In the genomic region with DNA sequence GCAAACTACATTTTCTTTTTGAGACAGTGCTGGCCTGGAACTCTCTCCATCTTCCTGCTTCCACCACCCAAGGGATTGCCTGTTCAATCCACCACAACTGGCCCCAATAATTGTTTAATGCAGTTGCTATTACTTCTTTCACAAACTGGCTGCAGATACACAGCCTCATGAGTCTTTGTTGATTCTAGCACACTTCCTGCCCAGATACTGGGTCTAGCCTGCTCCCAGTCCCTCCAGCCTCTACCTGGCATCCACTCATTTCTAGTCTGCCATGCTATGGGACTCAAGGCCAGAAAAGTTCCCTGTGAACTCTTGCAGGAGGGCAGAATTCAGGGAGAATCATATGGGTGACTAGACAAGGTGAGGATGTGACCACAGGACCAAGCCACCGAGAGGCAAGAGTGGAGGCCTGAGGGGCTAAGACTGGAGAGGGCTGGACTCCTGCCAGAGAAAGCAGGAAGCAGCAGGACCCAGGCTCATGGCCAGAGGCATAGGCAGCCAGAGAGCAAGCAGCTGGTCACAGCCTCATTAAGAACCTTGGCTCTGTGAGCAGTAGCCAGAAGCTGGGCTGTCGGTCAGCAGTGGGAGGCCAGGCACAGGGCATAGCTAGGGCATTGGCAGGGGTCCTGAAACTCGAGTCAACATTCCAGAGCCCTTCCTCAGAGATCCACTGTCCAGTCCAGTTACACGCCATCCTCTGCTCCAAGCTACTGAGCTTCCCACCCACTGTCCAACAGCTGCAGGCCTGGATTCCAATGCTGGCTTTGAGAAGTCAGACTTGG, we compare ENCODE assay signal across 8 mouse cellular contexts. TPM values are rescaled to one million over a fixed set of nuclear protein-coding genes. Genes with fewer than 3 reads are reported as not detected.
DNase-seq lines count a peak whose midpoint lies in the region; ATAC-seq and TF ChIP-seq lines count a peak whose summit lies in the region.

No protein-coding gene starts in this region.

- DNase-seq in layer of hippocampus, adult 11-12 months (ENCODE audit: low spot score), result peak; percentile 63
- no peak for DNase-seq in layer of hippocampus, postnatal 25 days (ENCODE audit: extremely low spot score in 1 of 2, low spot score in 1 of 2)
- peak; percentile 58 for DNase-seq in brain, adult 2 months (ENCODE audit: low read depth, low spot score)
- peak; percentile 82 to 89 for DNase-seq in heart, adult 2 months
- DNase-seq in kidney, adult 18-20 months, result peak; percentile 51
- DNase-seq in ovary, postnatal 36 days (ENCODE audit: low spot score), result peak; percentile 58
- DNase-seq in thymus, adult 18-20 months, result no peak

- no peak overlapping the region for H3K4me3 ChIP-seq in heart, adult 2 months
- no peak overlapping the region for H3K4me3 ChIP-seq in liver, embryonic 12.5 days

- intact Hi-C loops in heart, adult 2 months (cut with DNase I), result loop anchor here (2.0 kb wide), 1 partner anchor 40 kb away; no protein-coding TSS in a partner anchor

- ATAC-seq in liver, embryonic 12.5 days, result no peak

- peak overlapping the region; percentile 73 for H3K27ac ChIP-seq in heart, adult 2 months
- H3K27ac ChIP-seq in liver, embryonic 12.5 days, result peak overlapping the region; percentile 8; the same call in 1 of the 2 replicates

- H3K9me3 ChIP-seq in liver, embryonic 12.5 days (replicated peaks), result no peaks in the 10 kb centered on the region

- peak; percentile 35; the same call in 1 of the 2 replicates for TF ChIP-seq POLR2A in heart, adult 2 months (IDR thresholded peaks at IDR 0.05; ENCODE audit: insufficient read depth, low read depth, low read length)

- H3K9ac ChIP-seq in heart, adult 2 months (ENCODE audit: low read depth, low read length), result no peak overlapping the region
- H3K9ac ChIP-seq in liver, embryonic 12.5 days, result no peak overlapping the region

- H3K79me2 ChIP-seq in heart, adult 2 months (replicated peaks; ENCODE audit: control insufficient read depth, insufficient read depth, low read length), result no peaks in the 10 kb centered on the region

- no peak for TF ChIP-seq CTCF in heart, adult 2 months (IDR thresholded peaks at IDR 0.05)

- peaks cover 2% of the 10 kb centered on the region; the same call in 1 of the 2 replicates for H3K36me3 ChIP-seq in heart, adult 2 months (ENCODE audit: control insufficient read depth, insufficient read depth, low read length)
- H3K36me3 ChIP-seq in liver, embryonic 12.5 days, result no peaks in the 10 kb centered on the region

- peaks cover 22% of the 10 kb centered on the region for H3K4me1 ChIP-seq in heart, adult 2 months (ENCODE audit: control insufficient read depth, insufficient read depth, low read length)
- peaks cover 9% of the 10 kb centered on the region; the same call in 1 of the 2 replicates for H3K4me1 ChIP-seq in liver, embryonic 12.5 days

- TF ChIP-seq EP300 in heart, adult 2 months (IDR thresholded peaks at IDR 0.05; ENCODE audit: insufficient read depth, low read depth, low read length), result peak; percentile 81

- H3K4me2 ChIP-seq in liver, embryonic 12.5 days, result no peak overlapping the region

- 5% methylated on average over 4 of the region's 4 CpGs for WGBS in heart, adult 2 months
- 58% methylated on average over 4 of the region's 4 CpGs for WGBS in liver, embryonic 12.5 days (ENCODE audit: insufficient replicate concordance)

- H3K27me3 ChIP-seq in heart, adult 2 months (ENCODE audit: control insufficient read depth, insufficient read depth, low read length), result no peaks in the 10 kb centered on the region
- H3K27me3 ChIP-seq in liver, embryonic 12.5 days (replicated peaks), result 0 out of 2 replicates have a peak, but pooled peaks cover 3% of the 10 kb centered on the region

RNA-seq across cellular contexts. Expression of a gene that starts 7.4 kb away (rescaled TPM):
- 1 to 10 TPM; 2.5 to 3.2 TPM for total RNA-seq in layer of hippocampus, postnatal 25 days (2021)
- total RNA-seq in heart, adult 2 months (2021), result 1 to 10 TPM; 4.8 to 5.4 TPM
- polyA plus RNA-seq in heart, adult 2 months (2012; rRNA removed), result 7.6 and 10.9 TPM in 2 replicates
- polyA plus RNA-seq in liver, embryonic 12.5 days (2016; fragmentation: Nextera tagmentation; extraction: Ambion mirVana), result 4.9 TPM in 2 replicates

RNA-seq across cellular contexts. Expression of a gene that starts 44.4 kb away (rescaled TPM):
- 10 to 100 TPM; 60.5 to 66.0 TPM for total RNA-seq in layer of hippocampus, postnatal 25 days (2021)
- total RNA-seq in heart, adult 2 months (2021), result 10 to 100 TPM; 65.8 to 77.1 TPM
- polyA plus RNA-seq in heart, adult 2 months (2012; rRNA removed), result 24.8 and 41.5 TPM in 2 replicates
- polyA plus RNA-seq in liver, embryonic 12.5 days (2016; fragmentation: Nextera tagmentation; extraction: Ambion mirVana), result 3.5 and 3.9 TPM in 2 replicates

Comparison
In these comparisons a context has a peak if more than half of its experiments do, and no peak if none do; other contexts are left out.
1. DNase-seq: peak in layer of hippocampus, adult 11-12 months (single experiment), brain, adult 2 months (single experiment), heart, adult 2 months (2 of 2), kidney, adult 18-20 months (single experiment) and ovary, postnatal 36 days (single experiment); none in layer of hippocampus, postnatal 25 days (0 of 2) and thymus, adult 18-20 months (0 of 2).